Mouse (Mus musculus): ENCODE measurements at regions not wholly inside any gene's neighbourhood (a gene's known extent, or its start where the extent isn't known, plus 50 kb on each side); places are given as distances from the start of the nearest gene placed in this dataset.

DNA sequence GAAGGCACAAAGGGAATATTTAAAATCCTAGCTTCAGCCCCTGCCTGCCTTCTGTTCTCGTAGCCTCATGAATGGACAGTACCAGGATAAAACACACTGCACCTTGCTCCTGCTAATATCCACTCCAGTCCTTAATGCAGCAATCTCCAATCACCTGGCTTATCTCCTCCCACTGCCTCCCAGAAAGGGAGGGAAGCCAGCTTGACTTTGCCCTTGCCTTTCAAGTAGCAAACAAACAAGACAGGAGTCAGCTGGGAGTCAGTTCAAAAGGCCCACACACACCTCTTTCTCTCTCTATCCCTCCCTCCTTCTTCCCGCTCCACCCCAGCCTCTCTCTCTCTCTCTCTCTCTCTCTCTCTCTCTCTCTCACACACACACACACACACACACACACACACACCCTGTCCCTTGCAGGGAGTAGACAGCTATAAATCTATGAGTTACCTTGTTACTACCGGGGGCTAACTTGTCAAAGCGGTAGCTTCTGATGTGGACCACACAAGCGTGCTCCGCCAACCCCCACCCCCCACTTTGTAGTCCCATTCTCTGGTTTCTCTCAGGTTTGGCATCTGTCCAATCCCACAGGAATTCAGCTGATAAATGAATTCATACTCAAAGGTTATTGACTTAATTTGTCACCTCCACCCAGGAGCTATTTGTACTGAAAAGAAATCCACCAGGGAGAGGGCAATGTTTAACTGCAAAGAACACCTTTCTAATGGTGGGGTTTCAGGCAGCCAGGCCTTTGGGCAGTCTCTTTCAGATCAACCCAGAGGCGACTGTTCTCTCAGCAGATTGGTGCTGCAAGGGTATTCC, 212.6 kb upstream of the H2al1a start:
- TF ChIP-seq POLR2A (IDR thresholded peaks at IDR 0.05; ENCODE audit: control insufficient read depth, low read depth, low read length) (no peak), CTCF (IDR thresholded peaks at IDR 0.05; ENCODE audit: control insufficient read depth, insufficient read depth, insufficient replicate concordance, low read depth, low read length) (no peak)

Measured in testis, adult 2 months (tissue).